In genomic region chr9:7836331-7836730, GRCm38 (mm10) we compare ENCODE assay signal across 8 mouse cellular contexts. TPM values are rescaled to one million over a fixed set of nuclear protein-coding genes. Genes with fewer than 3 reads are reported as not detected.
DNase-seq lines count a peak whose midpoint lies in the region; ATAC-seq and TF ChIP-seq lines count a peak whose summit lies in the region.

No protein-coding gene starts in this region.

- H3K9ac ChIP-seq in limb, embryonic 12.5 days (replicated peaks): peak overlapping the region; percentile 82
- peak overlapping the region; percentile 91 for H3K9ac ChIP-seq in midbrain, embryonic 11.5 days (ENCODE audit: low read length)

- WGBS in limb, embryonic 12.5 days: under 1% methylated on average over 16 of the region's 16 CpGs
- WGBS in midbrain, embryonic 11.5 days: under 1% methylated on average over 16 of the region's 16 CpGs

- H3K4me1 ChIP-seq in limb, embryonic 12.5 days (replicated peaks): peaks cover 17% of the 10 kb centered on the region
- H3K4me1 ChIP-seq in midbrain, embryonic 11.5 days (ENCODE audit: control insufficient read depth, insufficient read depth, low read length): peaks cover 10% of the 10 kb centered on the region; the same call in 1 of the 2 replicates

- no peak for TF ChIP-seq CTCF in gastrocnemius, adult 2 months (IDR thresholded peaks at IDR 0.05)

- H3K4me3 ChIP-seq in gastrocnemius, adult 2 months: peak overlapping the region; percentile 79
- H3K4me3 ChIP-seq in limb, embryonic 12.5 days (replicated peaks): peak overlapping the region; percentile 59
- peak overlapping the region; percentile 61 for H3K4me3 ChIP-seq in midbrain, embryonic 11.5 days (ENCODE audit: low read depth, low read length)

- no peaks in the 10 kb centered on the region for H3K27me3 ChIP-seq in limb, embryonic 12.5 days
- H3K27me3 ChIP-seq in midbrain, embryonic 11.5 days (ENCODE audit: control insufficient read depth, insufficient read depth, low read length): no peaks in the 10 kb centered on the region

- DNase-seq in ovary, postnatal 10 days (ENCODE audit: low spot score): peak; percentile 10
- DNase-seq in ovary, postnatal 14 days (ENCODE audit: low spot score): no peak
- peak; percentile 54 to 59 for DNase-seq in cerebellum, postnatal 36 days
- peak; percentile 53 for DNase-seq in gastrocnemius, adult 2 months
- DNase-seq in hindlimb bud, embryonic 11.5 days (ENCODE audit: extremely low spot score, low read depth, low spot score): peak; percentile 14
- peak; percentile 96 for DNase-seq in midbrain, embryonic 11.5 days (ENCODE audit: low spot score, missing footprints)
- DNase-seq in spleen, postnatal 4 days (ENCODE audit: low spot score in 2 of 2): peak; percentile 45 to 76

- intact Hi-C loops in gastrocnemius, adult 2 months (cut with DNase I): loop anchor here (2.0 to 5.0 kb wide), 2 partner anchors 36 to 61 kb away; partner anchors contain the start of gene Birc3

- no peaks in the 10 kb centered on the region for H3K9me3 ChIP-seq in limb, embryonic 12.5 days
- no peaks in the 10 kb centered on the region for H3K9me3 ChIP-seq in midbrain, embryonic 11.5 days (ENCODE audit: control insufficient read depth, low read length)

- peaks cover 25% of the 10 kb centered on the region for H3K36me3 ChIP-seq in limb, embryonic 12.5 days
- no peaks in the 10 kb centered on the region for H3K36me3 ChIP-seq in midbrain, embryonic 11.5 days (ENCODE audit: control insufficient read depth, insufficient read depth, low read length)

- peak overlapping the region; percentile 98 for H3K27ac ChIP-seq in gastrocnemius, adult 2 months
- peak overlapping the region; percentile 99 for H3K27ac ChIP-seq in limb, embryonic 12.5 days
- H3K27ac ChIP-seq in midbrain, embryonic 11.5 days (ENCODE audit: low read depth, low read length): peak overlapping the region; percentile 97

- H3K4me2 ChIP-seq in limb, embryonic 12.5 days: peak overlapping the region; percentile 65
- H3K4me2 ChIP-seq in midbrain, embryonic 11.5 days: peak overlapping the region; percentile 81

- peak; percentile 40; the same call in 1 of the 2 replicates for ATAC-seq in limb, embryonic 12.5 days (ENCODE audit: insufficient number of reproducible peaks, insufficient read depth, low FRiP score, low TSS enrichment, low read depth)
- peak; percentile 43 for ATAC-seq in midbrain, embryonic 11.5 days (ENCODE audit: low FRiP score)

RNA-seq across cellular contexts. Expression of gene Birc2, which starts 0.5 kb away (rescaled TPM):
- total RNA-seq in gastrocnemius, adult 2 months (2021): 10 to 100 TPM; 21.9 to 22.0 TPM
- 43.9 and 48.7 TPM in 2 replicates for polyA plus RNA-seq in limb, embryonic 12.5 days (2016; fragmentation: Nextera tagmentation; extraction: Ambion mirVana)
- 42.4 and 47.0 TPM in 2 replicates for polyA plus RNA-seq in midbrain, embryonic 11.5 days (2014; fragmentation: Nextera tagmentation; extraction: Ambion mirVana)

RNA-seq across cellular contexts. Expression of gene Birc3, which starts 36.7 kb away (rescaled TPM):
- total RNA-seq in gastrocnemius, adult 2 months (2021): 1 to 10 TPM; 6.0 to 8.8 TPM
- polyA plus RNA-seq in limb, embryonic 12.5 days (2016; fragmentation: Nextera tagmentation; extraction: Ambion mirVana): 6.8 and 7.9 TPM in 2 replicates
- 3.9 and 4.2 TPM in 2 replicates for polyA plus RNA-seq in midbrain, embryonic 11.5 days (2014; fragmentation: Nextera tagmentation; extraction: Ambion mirVana)
